Mouse (Mus musculus): ENCODE measurements at regions not wholly inside any gene's neighbourhood (a gene's known extent, or its start where the extent isn't known, plus 50 kb on each side); places are given as distances from the start of the nearest gene placed in this dataset.

DNA sequence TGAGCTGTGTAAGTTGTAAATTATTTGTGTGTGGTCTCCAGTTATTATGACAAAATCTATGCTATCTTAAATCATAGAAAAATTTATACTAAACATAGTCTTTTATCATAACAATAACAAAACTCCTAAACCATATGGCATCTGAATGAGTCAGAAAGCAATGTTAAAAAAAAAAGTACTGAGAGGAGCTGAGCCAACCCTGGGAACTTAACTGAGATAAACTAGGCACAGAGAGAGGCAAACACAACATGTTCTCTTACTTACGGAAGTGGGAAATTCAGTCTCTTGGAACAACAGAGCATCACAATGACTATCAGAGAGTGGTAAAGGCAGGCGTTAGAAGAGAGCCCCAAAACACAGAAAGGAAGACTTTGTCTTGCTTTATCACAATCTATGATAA lies 691.7 kb downstream of the Ets1 start:
- TF ChIP-seq RCOR1 (conservative IDR thresholded peaks at IDR 0.05; ENCODE audit: low read depth, low read length) (no peak), IRF4 (IDR thresholded peaks at IDR 0.05; ENCODE audit: low read depth, low read length) (no peak), CHD2 (IDR thresholded peaks at IDR 0.05; ENCODE audit: low read length) (no peak), RAD21 (IDR thresholded peaks at IDR 0.05; ENCODE audit: low read depth, low read length) (no peak), CTCF (conservative IDR thresholded peaks at IDR 0.05 in 1 of 2, IDR thresholded peaks at IDR 0.05 in 1 of 2; ENCODE audit: low read depth in 2 of 2, low read length in 2 of 2) (no peak), JUND (conservative IDR thresholded peaks at IDR 0.05; ENCODE audit: low read depth, low read length) (no peak), ZNF384 (IDR thresholded peaks at IDR 0.05; ENCODE audit: low read depth, low read length) (no peak)
